Mouse (Mus musculus): ENCODE data around the gene Prodh2.
A peak's percentile ranks its signal among the peaks of the same experiment; 100 is the strongest.
"Not testable (repeated sequence)": the region's sequence is repeated elsewhere in the genome, so short reads cannot be mapped to it uniquely, and the experiment has no call there.

The Prodh2 gene

GRCm38 (mm10) chr7:30490251-30490956 lies 3.0 kb upstream of the Prodh2 start:
- DNase-seq (ENCODE audit: low spot score): no peak

- DNase-seq (ENCODE audit: low spot score): no peak
Measured at GRCm38 (mm10) chr7:30490957-30491307, 2.5 kb upstream of the Prodh2 start.

DNA sequence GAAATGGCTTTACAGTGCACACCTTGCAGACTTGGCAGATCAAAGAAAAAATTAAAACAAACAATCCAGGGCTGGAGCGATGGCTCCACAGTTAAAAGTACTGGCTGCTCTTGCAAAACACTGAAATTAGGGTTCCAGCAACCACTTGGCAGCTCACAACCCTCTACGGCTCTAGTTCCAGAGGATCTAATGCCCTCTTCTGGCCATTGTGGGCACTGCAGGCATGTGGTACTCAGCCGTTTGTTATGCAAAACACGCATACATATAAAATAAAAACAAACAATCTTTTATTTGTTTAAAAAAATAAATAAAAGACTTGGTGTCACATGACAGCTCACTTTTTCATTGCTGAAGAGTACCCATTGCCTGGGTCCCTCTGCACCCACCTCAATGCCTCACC lies 657 bp upstream of the Prodh2 start:
- no peak for DNase-seq (ENCODE audit: low spot score)

GRCm38 (mm10) chr7:30495506-30496042 lies 2.2 kb downstream of the Prodh2 start:
- not testable (repeated sequence) for DNase-seq (ENCODE audit: low spot score)

DNA sequence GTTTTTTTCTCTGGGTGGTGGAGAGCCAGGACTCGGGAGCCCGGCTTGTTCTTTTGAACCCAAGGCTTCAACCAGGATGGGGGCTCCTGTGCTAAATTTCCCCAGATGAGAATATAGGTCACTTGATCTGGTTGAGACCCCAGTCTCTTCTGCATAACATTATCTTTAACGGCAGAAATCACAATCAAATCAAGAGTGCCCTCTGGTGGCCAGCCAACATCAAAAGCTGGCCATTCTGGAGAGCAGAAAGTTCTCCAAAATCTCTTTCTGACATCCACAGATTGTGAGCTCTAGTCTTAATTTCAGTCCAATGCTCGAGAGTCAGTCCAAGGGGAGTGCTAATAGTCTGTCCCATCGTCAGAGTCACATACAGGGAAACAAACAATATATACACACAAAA lies 7.7 kb downstream of the Prodh2 start:
- DNase-seq (ENCODE audit: low spot score): not testable (repeated sequence)

- DNase-seq (ENCODE audit: low spot score): no peak
Measured at GRCm38 (mm10) chr7:30508061-30508460, 14.6 kb downstream of the Prodh2 start.

- DNase-seq (ENCODE audit: low spot score): no peak
Measured at GRCm38 (mm10) chr7:30515003-30515760, 21.8 kb downstream of the Prodh2 start.

- no peak for DNase-seq (ENCODE audit: low spot score)
Measured at GRCm38 (mm10) chr7:30518325-30518724, 24.9 kb downstream of the Prodh2 start.

- no peak for DNase-seq (ENCODE audit: low spot score)
Measured at GRCm38 (mm10) chr7:30520396-30520795, 27.0 kb downstream of the Prodh2 start.

GRCm38 (mm10) chr7:30520856-30521255 lies 27.4 kb downstream of the Prodh2 start:
- no peak for DNase-seq (ENCODE audit: low spot score)

GRCm38 (mm10) chr7:30522871-30523270 lies 29.4 kb downstream of the Prodh2 start:
- DNase-seq (ENCODE audit: low spot score): no peak

- DNase-seq (ENCODE audit: low spot score): no peak
Measured at GRCm38 (mm10) chr7:30524487-30524886, 31.1 kb downstream of the Prodh2 start.

GRCm38 (mm10) chr7:30525954-30526353 lies 32.5 kb downstream of the Prodh2 start:
- no peak for DNase-seq (ENCODE audit: low spot score)

DNA sequence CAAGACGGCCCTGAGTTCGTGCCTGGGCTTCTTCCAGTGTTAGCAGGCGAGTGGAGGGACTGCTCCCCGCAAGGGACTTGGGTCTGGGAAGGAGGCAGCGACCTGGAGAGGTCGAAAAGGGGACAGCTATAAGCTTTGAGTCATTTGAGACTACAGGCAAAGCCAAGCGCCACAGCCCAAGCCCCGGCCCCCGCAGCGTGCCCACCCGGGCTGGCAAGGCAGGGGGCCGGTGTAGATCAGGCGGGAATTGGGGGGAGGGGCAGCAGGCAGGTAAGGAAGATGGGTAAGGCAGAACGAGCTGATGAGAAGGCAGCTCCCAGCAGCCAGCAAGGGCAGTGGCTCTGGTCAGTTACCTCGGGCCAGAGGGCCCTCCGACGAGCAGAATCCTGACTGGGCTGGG lies 33.0 kb downstream of the Prodh2 start:
- DNase-seq (ENCODE audit: low spot score): no peak

DNA sequence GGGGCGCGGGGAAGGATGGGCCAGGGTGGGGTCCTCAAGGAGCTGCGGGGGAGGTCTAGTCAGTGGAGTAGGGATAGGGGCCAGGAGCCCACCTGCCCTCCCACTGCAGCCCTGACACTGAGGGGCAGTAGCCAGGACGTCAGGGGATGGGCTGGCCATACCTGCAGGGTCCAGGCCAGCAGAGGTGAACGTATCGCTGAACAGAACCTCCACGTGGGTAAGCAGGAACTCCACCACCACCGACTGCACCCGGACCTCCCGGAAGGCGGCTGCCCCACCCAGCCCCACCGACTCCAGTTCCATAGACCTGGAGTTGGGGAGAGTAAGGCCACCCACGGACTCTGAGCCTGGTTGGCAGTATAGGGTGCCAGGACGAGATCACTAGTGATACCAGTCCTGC lies 33.6 kb downstream of the Prodh2 start:
- no peak for DNase-seq (ENCODE audit: low spot score)

GRCm38 (mm10) chr7:30531291-30531815 lies 37.9 kb downstream of the Prodh2 start:
- DNase-seq (ENCODE audit: low spot score): no peak

DNA sequence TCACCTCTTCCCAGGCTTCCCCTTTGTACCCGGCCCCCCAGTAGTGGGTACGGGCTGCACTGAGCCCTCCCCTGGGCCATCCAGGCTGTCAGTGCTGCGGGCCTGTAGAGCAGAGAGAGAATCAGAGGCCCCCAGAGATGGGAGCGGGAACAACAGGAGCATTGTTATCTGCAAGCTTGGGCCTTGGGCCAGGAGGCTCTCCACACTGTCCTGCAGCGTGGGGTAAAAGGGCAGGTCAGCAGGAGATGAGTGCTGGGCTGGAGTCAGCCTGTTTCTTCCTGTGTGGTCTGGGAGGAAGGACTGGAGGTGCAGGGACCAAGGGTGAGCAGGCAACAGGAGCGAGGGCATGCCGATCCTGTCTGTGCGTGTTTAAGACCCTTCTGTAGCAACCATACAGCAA lies 39.5 kb downstream of the Prodh2 start:
- DNase-seq (ENCODE audit: low spot score): no peak

- no peak for DNase-seq (ENCODE audit: low spot score)
Measured at GRCm38 (mm10) chr7:30533941-30534632, 40.7 kb downstream of the Prodh2 start.

DNA sequence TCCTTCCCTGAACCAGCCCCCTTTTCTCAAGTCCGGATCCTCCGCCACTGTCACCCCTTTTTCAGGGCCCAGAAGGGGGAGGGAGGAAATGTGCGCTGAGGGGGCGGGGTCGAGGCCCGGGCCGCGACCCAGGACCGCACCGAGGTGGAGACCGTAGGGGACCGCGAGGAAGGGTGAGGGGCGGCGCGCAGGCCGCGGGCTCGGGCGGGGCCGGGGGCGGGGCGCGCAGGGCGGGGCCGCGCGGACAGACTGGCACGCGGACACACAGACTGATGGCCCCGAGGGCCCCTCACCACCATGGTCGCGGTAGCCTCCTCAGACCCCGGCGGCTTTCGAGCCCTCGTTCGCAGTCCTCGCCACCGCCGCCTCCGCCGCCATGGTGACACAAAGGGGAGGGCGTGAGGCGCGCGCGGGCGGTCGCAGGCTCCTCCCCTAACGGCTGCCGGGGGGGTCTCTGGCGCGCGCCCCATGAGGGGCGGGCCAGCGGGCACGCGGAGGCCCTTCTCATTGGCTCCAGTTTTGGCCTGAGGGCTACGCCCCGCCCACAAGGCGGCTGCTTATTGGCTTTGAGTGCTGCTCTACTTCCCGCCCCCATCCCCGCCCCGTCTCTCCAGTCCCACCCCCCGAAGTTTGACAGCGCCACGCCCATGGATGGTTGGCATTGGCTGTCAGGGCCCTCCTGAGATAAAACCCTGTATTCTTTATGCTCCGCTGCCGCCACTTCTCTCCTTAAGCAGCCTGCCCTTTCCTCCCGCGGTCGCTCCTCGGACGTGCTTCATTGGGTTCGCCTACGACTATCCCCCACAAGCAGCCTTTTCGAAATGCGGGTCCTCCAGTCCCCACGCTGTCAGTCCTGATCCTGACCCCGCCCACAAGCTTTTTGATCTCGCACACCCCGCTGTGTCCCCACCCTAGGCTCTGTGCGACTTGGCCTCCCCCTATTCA lies 41.5 kb downstream of the Prodh2 start, which contains the start of gene Arhgap33:
TSS of gene Arhgap33 (minus strand) at position 428 of the 945 bp plus-strand sequence.
- DNase-seq (ENCODE audit: low spot score): peak; percentile 77

- no peak for DNase-seq (ENCODE audit: low spot score)
Measured at GRCm38 (mm10) chr7:30540572-30540971, 47.1 kb downstream of the Prodh2 start.

GRCm38 (mm10) chr7:30544327-30544726 lies 50.9 kb downstream of the Prodh2 start:
- DNase-seq (ENCODE audit: low spot score): no peak
